Mouse (Mus musculus) liver, embryonic 16.5 days (tissue): ENCODE data around the gene Erf. TPM values are rescaled to one million over a fixed set of nuclear protein-coding genes. Genes with fewer than 3 reads are reported as not detected.
A peak's percentile ranks its signal among the peaks of the same experiment; 100 is the strongest.
"Not testable (repeated sequence)": the region's sequence is repeated elsewhere in the genome, so short reads cannot be mapped to it uniquely, and the experiment has no call there.

ENCODE experiments used
- ATAC-seq: fragments of 200-750 bp; cut with Nextera tagmentation; 2 replicates; pipeline ENCODE4 v1.8.0; 2017; ENCODE audit warnings: low read depth, mild to moderate bottlenecking, moderate number of reproducible peaks, moderate library complexity
- H3K27ac ChIP-seq: fragments of 300-500 bp; sonication (generic); 2 replicates; pipeline ENCODE4 v1.5.1; 2014; ENCODE audit warnings: mild to moderate bottlenecking, low read length
- H3K27me3 ChIP-seq: fragments of 300-500 bp; sonication (generic); 2 replicates; pipeline ENCODE4 v1.6.1; 2014; ENCODE audit warnings: low read depth, low read length, mixed read lengths; ENCODE audit not compliant: control insufficient read depth, insufficient read depth
- H3K36me3 ChIP-seq: fragments of 300-500 bp; sonication (generic); 2 replicates; pipeline ENCODE4 v1.6.1; 2014; ENCODE audit warnings: mild to moderate bottlenecking; ENCODE audit not compliant: control insufficient read depth, insufficient read depth
- H3K4me1 ChIP-seq: fragments of 300-500 bp; sonication (generic); 2 replicates; pipeline ENCODE4 v1.6.1; 2014; ENCODE audit warnings: low read depth, low read length, mixed read lengths; ENCODE audit not compliant: control insufficient read depth
- H3K4me2 ChIP-seq: fragments of 300-500 bp; sonication (generic); 2 replicates; pipeline ENCODE4 v1.6.1; 2014; ENCODE audit warnings: low read depth, low read length, mixed read lengths
- H3K4me3 ChIP-seq: fragments of 300-500 bp; sonication (generic); 2 replicates; pipeline ENCODE4 v1.5.1; 2014; ENCODE audit warnings: low read depth, mild to moderate bottlenecking, low read length
- H3K9ac ChIP-seq: fragments of 300-500 bp; sonication (generic); 2 replicates; pipeline ENCODE4 v1.6.1; 2014; ENCODE audit warnings: low read depth, low read length
- H3K9me3 ChIP-seq: fragments of 300-500 bp; sonication (generic); replicated peaks from 2 replicates; pipeline ENCODE4 v1.6.1; 2016; ENCODE audit warnings: low read length; ENCODE audit not compliant: control insufficient read depth
- WGBS: fragments of 180-500 bp; shearing (Covaris S2); extraction: QIAGEN DNeasy Blood & Tissue Kit; methylation state at CpG from one replicate; pipeline ENCODE4 v1.1.7; 2014; ENCODE audit not compliant: insufficient replicate concordance; 5-methylcytosine and 5-hydroxymethylcytosine counted together
- polyA plus RNA-seq: library from polyadenylated mRNA; unstranded; fragments of >200 nt; fragmentation: Nextera tagmentation; extraction: Ambion mirVana; gene quantifications from 2 replicates; pipeline ENCODE4 v1.2.1, GENCODE M21; 2015

Gene Erf
- polyA plus RNA-seq, 1 experiment from 2014 or later = 3.6 TPM

GRCm38 (mm10) chr7:25270652-25271633 lies 20.4 kb upstream of the Erf start:
- Histone ChIP-seq H3K4me2 (no peak overlapping the region), H3K4me1 (peaks cover 62% of the 10 kb centered on the region)
- WGBS = 85% methylated on average over 35 of the region's 35 CpGs

GRCm38 (mm10) chr7:25269545-25270271 lies 19.1 kb upstream of the Erf start:
- H3K36me3 ChIP-seq = peaks cover 13% of the 10 kb centered on the region
- whole genome bisulfite sequencing = 62% methylated on average over 8 of the region's 8 CpGs
- H3K27me3 ChIP-seq = no peaks in the 10 kb centered on the region
- no peaks in the 10 kb centered on the region for H3K9me3 ChIP-seq
- H3K27ac ChIP-seq = peak overlapping the region; percentile 94
- peak overlapping the region; percentile 99 for H3K9ac ChIP-seq
- peak overlapping the region; percentile 92 for H3K4me2 ChIP-seq
- H3K4me3 ChIP-seq = peak overlapping the region; percentile 93
- peaks cover 54% of the 10 kb centered on the region for H3K4me1 ChIP-seq
- ATAC-seq = no peak

More at GRCm38 (mm10) chr7:25270652-25271633, 20.4 kb upstream of the Erf start:
- no peak overlapping the region for H3K4me3 ChIP-seq
- no peak overlapping the region for H3K9ac ChIP-seq
- no peaks in the 10 kb centered on the region for H3K27me3 ChIP-seq
- no peaks in the 10 kb centered on the region for H3K9me3 ChIP-seq
- H3K36me3 ChIP-seq = peaks cover 13% of the 10 kb centered on the region
- peak overlapping the region; percentile 35; the same call in 1 of the 2 replicates for H3K27ac ChIP-seq
- ATAC-seq = no peak

- Histone ChIP-seq H3K36me3 (peaks cover 13% of the 10 kb centered on the region), H3K9ac (peak overlapping the region; percentile 99), H3K4me3 (peak overlapping the region; percentile 93), H3K9me3 (no peaks in the 10 kb centered on the region), H3K4me1 (peaks cover 51% of the 10 kb centered on the region), H3K4me2 (peak overlapping the region; percentile 92), H3K27ac (peak overlapping the region; percentile 94), H3K27me3 (no peaks in the 10 kb centered on the region)
- whole genome bisulfite sequencing = 38% methylated on average over 4 of the region's 4 CpGs
- ATAC-seq = no peak
These were observed 18.5 kb upstream of the Erf start for GRCm38 (mm10) chr7:25269029-25269428.

GRCm38 (mm10) chr7:25268588-25268987 lies 18.0 kb upstream of the Erf start:
- H3K4me1 ChIP-seq = peaks cover 48% of the 10 kb centered on the region
- no peak for ATAC-seq
- 2% methylated on average over 7 of the region's 7 CpGs for WGBS

GRCm38 (mm10) chr7:25267751-25268463 lies 17.3 kb upstream of the Erf start:
- ATAC-seq = peak; percentile 87
- peak overlapping the region; percentile 94 for H3K27ac ChIP-seq
- H3K36me3 ChIP-seq = peaks cover 10% of the 10 kb centered on the region
- peak overlapping the region; percentile 93 for H3K4me3 ChIP-seq
- peak overlapping the region; percentile 99 for H3K9ac ChIP-seq
- H3K9me3 ChIP-seq = no peaks in the 10 kb centered on the region
- under 1% methylated on average over 33 of the region's 33 CpGs for WGBS
- H3K4me1 ChIP-seq = peaks cover 41% of the 10 kb centered on the region
- no peaks in the 10 kb centered on the region for H3K27me3 ChIP-seq
- peak overlapping the region; percentile 92 for H3K4me2 ChIP-seq

More at GRCm38 (mm10) chr7:25268588-25268987, 18.0 kb upstream of the Erf start:
- peaks cover 13% of the 10 kb centered on the region for H3K36me3 ChIP-seq
- peak overlapping the region; percentile 92 for H3K4me2 ChIP-seq
- no peaks in the 10 kb centered on the region for H3K9me3 ChIP-seq
- H3K9ac ChIP-seq = peak overlapping the region; percentile 99
- H3K4me3 ChIP-seq = peak overlapping the region; percentile 93
- H3K27ac ChIP-seq = peak overlapping the region; percentile 94
- H3K27me3 ChIP-seq = no peaks in the 10 kb centered on the region

GRCm38 (mm10) chr7:25267301-25267750 lies 16.8 kb upstream of the Erf start, which contains the start of gene Cic:
TSS of gene Cic (plus strand) at chr7:25267704.
- peak within 1 kb of the TSS; percentile 93 for H3K4me3 ChIP-seq
- peaks cover 35% of the 10 kb centered on the region for H3K4me1 ChIP-seq
- peak within 1 kb of the TSS; percentile 99 for H3K9ac ChIP-seq
- peak within 1 kb of the TSS; percentile 92 for H3K4me2 ChIP-seq
- no peaks in the 10 kb centered on the region for H3K9me3 ChIP-seq
- H3K27me3 ChIP-seq = no peaks in the 10 kb centered on the region
- peak; percentile 74 for ATAC-seq
- peak within 1 kb of the TSS; percentile 94 for H3K27ac ChIP-seq
- WGBS = under 1% methylated on average over 29 of the region's 29 CpGs
- H3K36me3 ChIP-seq = peaks cover 6% of the 10 kb centered on the region; the same call in 1 of the 2 replicates

- WGBS = 67% methylated on average over 8 of the region's 8 CpGs
- Histone ChIP-seq H3K27ac (peak overlapping the region; percentile 90), H3K9me3 (no peaks in the 10 kb centered on the region), H3K4me3 (no peak overlapping the region; the same call in 1 of the 2 replicates), H3K9ac (peak overlapping the region; percentile 87), H3K27me3 (no peaks in the 10 kb centered on the region), H3K4me2 (peak overlapping the region; percentile 79), H3K4me1 (peaks cover 35% of the 10 kb centered on the region), H3K36me3 (no peaks in the 10 kb centered on the region; the same call in 1 of the 2 replicates)
- no peak for ATAC-seq
These were observed 15.8 kb upstream of the Erf start for GRCm38 (mm10) chr7:25266180-25266962.

GRCm38 (mm10) chr7:25265743-25266142 lies 15.2 kb upstream of the Erf start:
- not testable (repeated sequence) for H3K4me3 ChIP-seq, H3K36me3 ChIP-seq, ATAC-seq, H3K27ac ChIP-seq, H3K9ac ChIP-seq, H3K9me3 ChIP-seq, H3K4me2 ChIP-seq, H3K27me3 ChIP-seq
- 35% methylated on average over 5 of the region's 5 CpGs for WGBS
- peaks cover 35% of the 10 kb centered on the region for H3K4me1 ChIP-seq
